Mouse (Mus musculus): Measurements from ENCODE around the gene Med6.

GRCm38 (mm10) chr12:81564173-81564572 lies 30.6 kb downstream of the Med6 start:
- no peak for TF ChIP-seq NANOG (IDR thresholded peaks at IDR 0.05; ENCODE audit: borderline replicate concordance, low read length)
- TF ChIP-seq CTCF (conservative IDR thresholded peaks at IDR 0.05; ENCODE audit: low read length) = no peak
